In genomic region chr1:137003144-137003543, GRCm38 (mm10) we compare ENCODE assay signal across 23 mouse cellular contexts. TPM values are rescaled to one million over a fixed set of nuclear protein-coding genes. Genes with fewer than 3 reads are reported as not detected.
DNase-seq lines count a peak whose midpoint lies in the region; ATAC-seq and TF ChIP-seq lines count a peak whose summit lies in the region.
"Had no signal": no experiment of that assay in that cellular context is flagged by ENCODE, and none has a peak within 500 bp of the region (broad histone marks: within the 10 kb centered on the region; RNA-seq: fewer than 3 reads in every experiment).

No protein-coding gene starts in this region.

- WGBS in intestine, embryonic 15.5 days, result 90% methylated on average over 1 of the region's 1 CpGs
- WGBS in intestine, postnatal 0 days, result 88% methylated on average over 1 of the region's 1 CpGs
- 95% methylated on average over 1 of the region's 1 CpGs for WGBS in intestine, embryonic 16.5 days

- ATAC-seq in intestine, embryonic 15.5 days, result peak; percentile 53; the same call in 1 of the 2 replicates
- ATAC-seq in intestine, postnatal 0 days, result no peak
- ATAC-seq in intestine, embryonic 16.5 days, result peak; percentile 61; the same call in 1 of the 2 replicates
- ATAC-seq: activated CD4-positive, CD25-positive, alpha-beta regulatory T cell, adult 4 months; CD4-positive, CD25-positive, alpha-beta regulatory T cell, adult 4 months; Patski had no signal

- H3K9me3 ChIP-seq in intestine, embryonic 15.5 days, result no peaks in the 10 kb centered on the region
- H3K9me3 ChIP-seq in intestine, postnatal 0 days (ENCODE audit: control insufficient read depth), result no peaks in the 10 kb centered on the region
- no peaks in the 10 kb centered on the region for H3K9me3 ChIP-seq in intestine, embryonic 16.5 days (ENCODE audit: control insufficient read depth, low read length)

- H3K4me1 ChIP-seq in intestine, embryonic 15.5 days (replicated peaks), result no peaks in the 10 kb centered on the region
- H3K4me1 ChIP-seq in intestine, postnatal 0 days (replicated peaks; ENCODE audit: control insufficient read depth, insufficient read depth, low read length), result no peaks in the 10 kb centered on the region
- no peaks in the 10 kb centered on the region for H3K4me1 ChIP-seq in intestine, embryonic 16.5 days (ENCODE audit: control insufficient read depth, insufficient read depth, low read length)

- no peaks in the 10 kb centered on the region for H3K36me3 ChIP-seq in intestine, embryonic 15.5 days
- no peaks in the 10 kb centered on the region for H3K36me3 ChIP-seq in intestine, postnatal 0 days (ENCODE audit: control insufficient read depth, insufficient read depth)
- H3K36me3 ChIP-seq in intestine, embryonic 16.5 days (ENCODE audit: control insufficient read depth, insufficient read depth, low read length), result no peaks in the 10 kb centered on the region
- H3K36me3 ChIP-seq: G1E had no signal

- H3K27me3 ChIP-seq in intestine, embryonic 15.5 days (replicated peaks), result no peaks in the 10 kb centered on the region
- H3K27me3 ChIP-seq in intestine, postnatal 0 days (replicated peaks; ENCODE audit: control insufficient read depth, insufficient read depth, low read length), result no peaks in the 10 kb centered on the region
- no peaks in the 10 kb centered on the region for H3K27me3 ChIP-seq in intestine, embryonic 16.5 days (replicated peaks; ENCODE audit: control insufficient read depth, insufficient read depth, low read length)
- H3K27me3 ChIP-seq: CH12.LX, Patski had no signal

- DNase-seq in ZHBTc4 (ENCODE audit: low read depth, low spot score), result peak; percentile 50
- no peak for DNase-seq in cerebellum, adult 11 months
- DNase-seq in cerebellum, postnatal 10 days, result no peak
- DNase-seq: adrenal gland, adult 2 months; adrenal gland, adult 8-10 months; adrenal gland, postnatal 10 days; adrenal gland, postnatal 14 days; adrenal gland, postnatal 25 days; adrenal gland, postnatal 36 days; B cell, adult 2 months; cerebellum, adult 11-12 months; cerebellum, adult 18-20 months; cerebellum, adult 2 months; cerebellum, adult 8-10 months had no signal

- no peak overlapping the region for H3K4me2 ChIP-seq in intestine, embryonic 15.5 days (replicated peaks)
- H3K4me2 ChIP-seq in intestine, postnatal 0 days (replicated peaks; ENCODE audit: low read depth), result no peak overlapping the region
- H3K4me2 ChIP-seq in intestine, embryonic 16.5 days (ENCODE audit: low read depth, low read length), result no peak overlapping the region

- H3K4me3 ChIP-seq in intestine, embryonic 15.5 days (replicated peaks), result no peak overlapping the region
- H3K4me3 ChIP-seq in intestine, postnatal 0 days (ENCODE audit: low read depth, low read length), result no peak overlapping the region
- H3K4me3 ChIP-seq in intestine, embryonic 16.5 days (ENCODE audit: low read length), result no peak overlapping the region

- no peak overlapping the region for H3K9ac ChIP-seq in intestine, embryonic 15.5 days
- H3K9ac ChIP-seq in intestine, postnatal 0 days (ENCODE audit: low read depth, low read length), result no peak overlapping the region
- H3K9ac ChIP-seq in intestine, embryonic 16.5 days (ENCODE audit: low read depth, low read length), result no peak overlapping the region

- H3K27ac ChIP-seq in intestine, embryonic 15.5 days, result no peak overlapping the region
- no peak overlapping the region for H3K27ac ChIP-seq in intestine, postnatal 0 days (ENCODE audit: low read depth, low read length)
- no peak overlapping the region for H3K27ac ChIP-seq in intestine, embryonic 16.5 days (ENCODE audit: low read length)

- no peak for TF ChIP-seq CTCF in intestine, postnatal 0 days (IDR thresholded peaks at IDR 0.05; ENCODE audit: low read depth)

RNA-seq across cellular contexts. Expression of gene Nr5a2, which starts 42.9 kb away (rescaled TPM):
- 10.4 and 10.5 TPM in 2 replicates for polyA plus RNA-seq in intestine, embryonic 15.5 days (2015; fragmentation: Nextera tagmentation; extraction: Ambion mirVana)
- polyA plus RNA-seq in intestine, postnatal 0 days (2015; fragmentation: Nextera tagmentation; extraction: Ambion mirVana), result 3.9 and 4.9 TPM in 2 replicates
- polyA plus RNA-seq in intestine, embryonic 16.5 days (2015; fragmentation: Nextera tagmentation; extraction: Ambion mirVana), result 8.4 and 9.0 TPM in 2 replicates
- polyA plus RNA-seq: C2C12, G1E had no signal
